Mouse (Mus musculus): ENCODE results near the gene Ush2a. TPM values are rescaled to one million over a fixed set of nuclear protein-coding genes. Genes with fewer than 3 reads are reported as not detected.

Ush2a gene
- total RNA-seq, 1 experiment from 2014 or later = not detected

GRCm38 (mm10) chr1:188595251-188595650, 333.4 kb downstream of the Ush2a start:
- no peak for ATAC-seq (replicated peaks in 1 of 2; ENCODE audit: insufficient read depth in 1 of 2, low FRiP score in 2 of 2, low TSS enrichment in 1 of 2, low read depth in 1 of 2, poor library complexity in 2 of 2, severe bottlenecking in 2 of 2)

GRCm38 (mm10) chr1:188598052-188598451, 336.2 kb downstream of the Ush2a start:
- no peak for ATAC-seq (replicated peaks in 1 of 2; ENCODE audit: insufficient read depth in 1 of 2, low FRiP score in 2 of 2, low TSS enrichment in 1 of 2, low read depth in 1 of 2, poor library complexity in 2 of 2, severe bottlenecking in 2 of 2)

- ATAC-seq (replicated peaks in 1 of 2; ENCODE audit: insufficient read depth in 1 of 2, low FRiP score in 2 of 2, low TSS enrichment in 1 of 2, low read depth in 1 of 2, poor library complexity in 2 of 2, severe bottlenecking in 2 of 2) = no peak
These were observed 337.3 kb downstream of the Ush2a start for GRCm38 (mm10) chr1:188599134-188599533.

- ATAC-seq (replicated peaks in 1 of 2; ENCODE audit: insufficient read depth in 1 of 2, low FRiP score in 2 of 2, low TSS enrichment in 1 of 2, low read depth in 1 of 2, poor library complexity in 2 of 2, severe bottlenecking in 2 of 2) = no peak
These were observed 344.6 kb downstream of the Ush2a start for GRCm38 (mm10) chr1:188606450-188606849.

GRCm38 (mm10) chr1:188616547-188616946, 354.7 kb downstream of the Ush2a start:
- ATAC-seq (replicated peaks in 1 of 2; ENCODE audit: insufficient read depth in 1 of 2, low FRiP score in 2 of 2, low TSS enrichment in 1 of 2, low read depth in 1 of 2, poor library complexity in 2 of 2, severe bottlenecking in 2 of 2) = no peak

GRCm38 (mm10) chr1:188633736-188634135, 371.9 kb downstream of the Ush2a start:
- peak in 1 of 2 experiments; percentile 49; a peak in 2 of 4 replicates for ATAC-seq (replicated peaks in 1 of 2; ENCODE audit: insufficient read depth in 1 of 2, low FRiP score in 2 of 2, low TSS enrichment in 1 of 2, low read depth in 1 of 2, poor library complexity in 2 of 2, severe bottlenecking in 2 of 2)

- no peak for ATAC-seq (replicated peaks in 1 of 2; ENCODE audit: insufficient read depth in 1 of 2, low FRiP score in 2 of 2, low TSS enrichment in 1 of 2, low read depth in 1 of 2, poor library complexity in 2 of 2, severe bottlenecking in 2 of 2)
These were observed 377.8 kb downstream of the Ush2a start for GRCm38 (mm10) chr1:188639666-188640065.

- no peak for ATAC-seq (replicated peaks in 1 of 2; ENCODE audit: insufficient read depth in 1 of 2, low FRiP score in 2 of 2, low TSS enrichment in 1 of 2, low read depth in 1 of 2, poor library complexity in 2 of 2, severe bottlenecking in 2 of 2)
These were observed 381.3 kb downstream of the Ush2a start for GRCm38 (mm10) chr1:188643156-188643555.

GRCm38 (mm10) chr1:188653001-188653400, 391.2 kb downstream of the Ush2a start:
- ATAC-seq (replicated peaks in 1 of 2; ENCODE audit: insufficient read depth in 1 of 2, low FRiP score in 2 of 2, low TSS enrichment in 1 of 2, low read depth in 1 of 2, poor library complexity in 2 of 2, severe bottlenecking in 2 of 2) = no peak

- no peak for ATAC-seq (replicated peaks in 1 of 2; ENCODE audit: insufficient read depth in 1 of 2, low FRiP score in 2 of 2, low TSS enrichment in 1 of 2, low read depth in 1 of 2, poor library complexity in 2 of 2, severe bottlenecking in 2 of 2)
These were observed 394.3 kb downstream of the Ush2a start for GRCm38 (mm10) chr1:188656121-188656520.

GRCm38 (mm10) chr1:188659159-188659558, 397.3 kb downstream of the Ush2a start:
- ATAC-seq (replicated peaks in 1 of 2; ENCODE audit: insufficient read depth in 1 of 2, low FRiP score in 2 of 2, low TSS enrichment in 1 of 2, low read depth in 1 of 2, poor library complexity in 2 of 2, severe bottlenecking in 2 of 2) = no peak

- ATAC-seq (replicated peaks in 1 of 2; ENCODE audit: insufficient read depth in 1 of 2, low FRiP score in 2 of 2, low TSS enrichment in 1 of 2, low read depth in 1 of 2, poor library complexity in 2 of 2, severe bottlenecking in 2 of 2) = peak in 1 of 2 experiments; percentile 77; a peak in 2 of 4 replicates
These were observed 398.5 kb downstream of the Ush2a start for GRCm38 (mm10) chr1:188660339-188660738.

GRCm38 (mm10) chr1:188660882-188661281, 399.1 kb downstream of the Ush2a start:
- no peak for ATAC-seq (replicated peaks in 1 of 2; ENCODE audit: insufficient read depth in 1 of 2, low FRiP score in 2 of 2, low TSS enrichment in 1 of 2, low read depth in 1 of 2, poor library complexity in 2 of 2, severe bottlenecking in 2 of 2)

GRCm38 (mm10) chr1:188667460-188667859, 405.6 kb downstream of the Ush2a start:
- no peak for ATAC-seq (replicated peaks in 1 of 2; ENCODE audit: insufficient read depth in 1 of 2, low FRiP score in 2 of 2, low TSS enrichment in 1 of 2, low read depth in 1 of 2, poor library complexity in 2 of 2, severe bottlenecking in 2 of 2)

GRCm38 (mm10) chr1:188668513-188668912, 406.7 kb downstream of the Ush2a start:
- ATAC-seq (replicated peaks in 1 of 2; ENCODE audit: insufficient read depth in 1 of 2, low FRiP score in 2 of 2, low TSS enrichment in 1 of 2, low read depth in 1 of 2, poor library complexity in 2 of 2, severe bottlenecking in 2 of 2) = peak; percentile 36 to 53; a peak in 3 of 4 replicates

GRCm38 (mm10) chr1:188672871-188673270, 411.0 kb downstream of the Ush2a start:
- no peak for ATAC-seq (replicated peaks in 1 of 2; ENCODE audit: insufficient read depth in 1 of 2, low FRiP score in 2 of 2, low TSS enrichment in 1 of 2, low read depth in 1 of 2, poor library complexity in 2 of 2, severe bottlenecking in 2 of 2)

GRCm38 (mm10) chr1:188674640-188675510, 413.1 kb downstream of the Ush2a start:
- ATAC-seq (replicated peaks in 1 of 2; ENCODE audit: insufficient read depth in 1 of 2, low FRiP score in 2 of 2, low TSS enrichment in 1 of 2, low read depth in 1 of 2, poor library complexity in 2 of 2, severe bottlenecking in 2 of 2) = no peak

GRCm38 (mm10) chr1:188675511-188675863, 413.7 kb downstream of the Ush2a start:
- no peak for ATAC-seq (replicated peaks in 1 of 2; ENCODE audit: insufficient read depth in 1 of 2, low FRiP score in 2 of 2, low TSS enrichment in 1 of 2, low read depth in 1 of 2, poor library complexity in 2 of 2, severe bottlenecking in 2 of 2)

- ATAC-seq (replicated peaks in 1 of 2; ENCODE audit: insufficient read depth in 1 of 2, low FRiP score in 2 of 2, low TSS enrichment in 1 of 2, low read depth in 1 of 2, poor library complexity in 2 of 2, severe bottlenecking in 2 of 2) = peak; percentile 71 to 83
These were observed 416.4 kb downstream of the Ush2a start for GRCm38 (mm10) chr1:188678189-188678588.
